Mouse (Mus musculus) intestine, embryonic 14.5 days (tissue): ENCODE data around the gene Med20. TPM values are rescaled to one million over a fixed set of nuclear protein-coding genes. Genes with fewer than 3 reads are reported as not detected.
"Not testable (repeated sequence)": the region's sequence is repeated elsewhere in the genome, so short reads cannot be mapped to it uniquely, and the experiment has no call there.

Source experiments
- ATAC-seq: fragments of 200-750 bp; cut with Nextera tagmentation; replicated peaks from 2 replicates; pipeline ENCODE4 v1.8.0; 2017; ENCODE audit warnings: low read depth, moderate number of reproducible peaks, moderate TSS enrichment, moderate library complexity; ENCODE audit not compliant: low FRiP score, low TSS enrichment
- DNase-seq: peaks from one replicate; pipeline ENCODE4 v3.0.0-alpha.2; 2018; ENCODE audit warnings: low spot score
- H3K27ac ChIP-seq: fragments of 300-500 bp; sonication (generic); 2 replicates; pipeline ENCODE4 v1.5.1; 2014; ENCODE audit warnings: low read depth, mild to moderate bottlenecking, control low read depth
- H3K27me3 ChIP-seq: fragments of 300-500 bp; sonication (generic); replicated peaks from 2 replicates; pipeline ENCODE4 v1.6.1; 2014; ENCODE audit warnings: low read length, control low read depth; ENCODE audit not compliant: control insufficient read depth, insufficient read depth
- H3K36me3 ChIP-seq: fragments of 300-500 bp; sonication (generic); 2 replicates; pipeline ENCODE4 v1.6.1; 2014; ENCODE audit warnings: low read length, control low read depth; ENCODE audit not compliant: control insufficient read depth, insufficient read depth
- H3K4me1 ChIP-seq: fragments of 300-500 bp; sonication (generic); replicated peaks from 2 replicates; pipeline ENCODE4 v1.6.1; 2014; ENCODE audit warnings: low read length, control low read depth, mixed read lengths; ENCODE audit not compliant: control insufficient read depth, insufficient read depth
- H3K4me2 ChIP-seq: fragments of 300-500 bp; sonication (generic); 2 replicates; pipeline ENCODE4 v1.6.1; 2014; ENCODE audit warnings: low read length
- H3K4me3 ChIP-seq: fragments of 300-500 bp; sonication (generic); 2 replicates; pipeline ENCODE4 v1.5.1; 2014; ENCODE audit warnings: low read depth, low read length, control low read depth, mixed read lengths
- H3K9ac ChIP-seq: fragments of 300-500 bp; sonication (generic); 2 replicates; pipeline ENCODE4 v1.6.1; 2014; ENCODE audit warnings: mild to moderate bottlenecking, low read length
- H3K9me3 ChIP-seq: fragments of 300-500 bp; sonication (generic); 2 replicates; pipeline ENCODE4 v1.6.1; 2016; ENCODE audit warnings: low read length, control low read depth; ENCODE audit not compliant: control insufficient read depth
- WGBS: fragments of 180-500 bp; shearing (Covaris S2); extraction: QIAGEN DNeasy Blood & Tissue Kit; methylation state at CpG from one replicate; pipeline ENCODE4 v1.1.7; 2014; 5-methylcytosine and 5-hydroxymethylcytosine counted together
- polyA plus RNA-seq: library from polyadenylated mRNA; unstranded; fragments of >200 nt; fragmentation: Nextera tagmentation; extraction: Ambion mirVana; gene quantifications from 2 replicates; pipeline ENCODE4 v1.2.1, GENCODE M21; 2014

Med20 gene
- polyA plus RNA-seq, 1 experiment from 2014 or later, result 45.2 TPM

- no peak overlapping the region for H3K27ac ChIP-seq
- DNase-seq (no peak), ATAC-seq (no peak)
- peaks cover 19% of the 10 kb centered on the region for H3K4me1 ChIP-seq
- H3K9ac ChIP-seq, result no peak overlapping the region
- peaks cover 42% of the 10 kb centered on the region for H3K36me3 ChIP-seq
- 89% methylated on average over 1 of the region's 1 CpGs for WGBS
- no peak overlapping the region for H3K4me2 ChIP-seq
- no peaks in the 10 kb centered on the region for H3K27me3 ChIP-seq
- H3K9me3 ChIP-seq, result no peaks in the 10 kb centered on the region
- H3K4me3 ChIP-seq, result no peak overlapping the region
These were observed 2.6 kb downstream of the Med20 start for GRCm38 (mm10) chr17:47614018-47614417.

DNA sequence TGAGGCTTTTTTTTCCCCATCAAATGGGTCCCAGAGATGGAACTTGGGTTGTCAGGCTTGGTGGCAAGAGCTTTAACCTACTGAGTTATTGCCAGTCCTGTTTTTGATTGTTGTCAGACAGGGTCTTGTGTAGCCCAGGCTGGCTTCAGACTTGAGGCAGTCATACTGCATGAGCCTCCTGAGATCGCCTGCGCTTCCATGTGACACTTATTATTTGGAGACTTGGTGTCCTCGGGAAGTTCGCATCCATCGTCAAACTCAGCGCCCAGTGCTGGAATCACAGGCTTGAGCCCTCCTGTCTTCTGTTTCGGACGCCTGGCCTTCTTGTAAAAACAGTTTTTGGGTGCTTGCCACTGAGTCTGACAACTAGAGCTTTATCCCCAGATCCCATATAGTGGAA, 4.7 kb downstream of the Med20 start:
- H3K9ac ChIP-seq, result no peak overlapping the region
- peaks cover 9% of the 10 kb centered on the region for H3K4me1 ChIP-seq
- H3K27ac ChIP-seq, result no peak overlapping the region
- H3K9me3 ChIP-seq, result no peaks in the 10 kb centered on the region
- peaks cover 62% of the 10 kb centered on the region for H3K36me3 ChIP-seq
- 93% methylated on average over 8 of the region's 8 CpGs for WGBS
- no peak overlapping the region for H3K4me3 ChIP-seq
- ATAC-seq (no peak), DNase-seq (no peak)
- no peak overlapping the region for H3K4me2 ChIP-seq
- H3K27me3 ChIP-seq, result no peaks in the 10 kb centered on the region

GRCm38 (mm10) chr17:47616652-47617051, 5.3 kb downstream of the Med20 start:
- DNase-seq (no peak), ATAC-seq (no peak)
- peaks cover 66% of the 10 kb centered on the region for H3K36me3 ChIP-seq

GRCm38 (mm10) chr17:47617605-47618307, 6.4 kb downstream of the Med20 start:
- no peak overlapping the region for H3K9ac ChIP-seq
- H3K27me3 ChIP-seq, result no peaks in the 10 kb centered on the region
- ATAC-seq, result no peak
- H3K4me1 ChIP-seq, result peaks cover under 1% of the 10 kb centered on the region; the same call in 1 of the 2 replicates
- no peak overlapping the region for H3K27ac ChIP-seq
- H3K9me3 ChIP-seq, result no peaks in the 10 kb centered on the region
- no peak overlapping the region for H3K4me2 ChIP-seq
- WGBS, result 93% methylated on average over 9 of the region's 9 CpGs
- DNase-seq, result no peak
- H3K36me3 ChIP-seq, result peaks cover 77% of the 10 kb centered on the region
- no peak overlapping the region for H3K4me3 ChIP-seq

More at GRCm38 (mm10) chr17:47616652-47617051, 5.3 kb downstream of the Med20 start:
- Histone ChIP-seq H3K4me3 (no peak overlapping the region), H3K4me1 (peaks cover 9% of the 10 kb centered on the region), H3K9ac (no peak overlapping the region), H3K27me3 (no peaks in the 10 kb centered on the region), H3K9me3 (no peaks in the 10 kb centered on the region), H3K27ac (no peak overlapping the region), H3K4me2 (no peak overlapping the region)
- WGBS, result 91% methylated on average over 4 of the region's 4 CpGs

DNA sequence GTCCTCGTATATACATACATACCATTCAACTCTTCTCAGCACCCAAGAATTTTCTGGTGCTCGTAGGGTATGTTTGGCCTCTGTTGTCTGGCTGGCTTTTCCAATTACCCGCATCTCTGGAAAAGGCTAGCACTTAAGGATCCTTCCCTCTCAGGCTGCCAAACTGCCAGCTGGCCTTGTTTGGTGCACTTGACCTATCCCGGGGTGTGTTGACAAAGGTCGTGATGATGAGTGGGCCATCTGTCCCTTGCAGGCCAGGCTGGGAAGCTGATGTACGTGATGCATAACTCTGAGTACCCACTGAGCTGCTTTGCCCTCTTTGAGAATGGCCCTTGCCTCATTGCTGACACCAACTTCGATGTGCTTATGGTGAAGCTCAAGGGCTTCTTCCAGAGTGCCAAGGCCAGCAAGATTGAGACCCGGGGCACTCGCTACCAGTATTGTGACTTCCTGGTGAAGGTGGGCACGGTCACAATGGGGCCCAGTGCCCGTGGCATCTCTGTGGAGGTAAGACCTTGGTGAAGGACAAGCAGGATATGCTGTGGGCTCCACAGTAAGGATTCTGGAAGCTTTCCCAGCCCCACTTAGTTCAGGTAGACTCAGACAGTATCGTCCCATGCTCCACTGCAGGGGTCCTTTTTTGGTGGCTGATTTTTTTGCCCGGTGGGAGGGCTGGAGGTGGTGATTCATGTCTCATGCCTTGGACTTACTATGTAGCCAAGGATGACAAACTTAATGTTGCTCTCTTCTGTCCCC, 7.4 kb downstream of the Med20 start:
- Histone ChIP-seq H3K27me3 (no peaks in the 10 kb centered on the region), H3K4me1 (no peaks in the 10 kb centered on the region), H3K4me2 (no peak overlapping the region), H3K4me3 (no peak overlapping the region), H3K9ac (no peak overlapping the region), H3K9me3 (no peaks in the 10 kb centered on the region), H3K36me3 (peaks cover 86% of the 10 kb centered on the region), H3K27ac (no peak overlapping the region)
- 91% methylated on average over 13 of the region's 13 CpGs for WGBS
- ATAC-seq, result no peak
- no peak for DNase-seq

GRCm38 (mm10) chr17:47622912-47623554, 11.7 kb downstream of the Med20 start:
- 96% methylated on average over 14 of the region's 14 CpGs for WGBS
- no peaks in the 10 kb centered on the region for H3K27me3 ChIP-seq
- DNase-seq, result no peak
- H3K27ac ChIP-seq, result no peak overlapping the region
- H3K4me3 ChIP-seq, result no peak overlapping the region
- no peak overlapping the region for H3K9ac ChIP-seq
- no peaks in the 10 kb centered on the region for H3K9me3 ChIP-seq
- peaks cover 82% of the 10 kb centered on the region for H3K36me3 ChIP-seq
- no peak overlapping the region for H3K4me2 ChIP-seq
- no peak for ATAC-seq
- no peaks in the 10 kb centered on the region for H3K4me1 ChIP-seq

DNA sequence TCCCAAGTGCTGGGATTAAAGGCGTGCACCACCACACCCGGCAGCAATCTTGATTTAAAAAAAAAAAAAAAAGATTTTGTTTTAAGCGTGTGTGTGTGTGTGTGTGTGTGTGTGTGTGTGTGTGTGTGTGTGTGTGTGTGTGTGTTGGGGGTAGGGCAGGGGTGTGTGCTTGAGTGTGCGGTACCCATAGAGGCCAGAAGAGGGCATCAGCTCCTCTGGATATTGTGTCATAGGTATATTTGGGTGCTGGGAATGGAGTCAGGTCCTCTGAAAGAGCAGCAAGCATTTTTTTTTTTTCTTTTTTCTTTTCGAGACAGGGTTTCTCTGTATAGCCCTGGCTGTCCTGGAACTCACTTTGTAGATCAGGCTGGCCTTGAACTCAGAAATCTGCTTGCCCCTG, 13.2 kb downstream of the Med20 start:
- 100% methylated on average over 4 of the region's 5 CpGs for WGBS
- H3K4me1 ChIP-seq, H3K27ac ChIP-seq, H3K27me3 ChIP-seq, H3K4me3 ChIP-seq, H3K9me3 ChIP-seq, DNase-seq, H3K4me2 ChIP-seq, H3K9ac ChIP-seq, ATAC-seq: not testable (repeated sequence)
- peaks cover 67% of the 10 kb centered on the region for H3K36me3 ChIP-seq

DNA sequence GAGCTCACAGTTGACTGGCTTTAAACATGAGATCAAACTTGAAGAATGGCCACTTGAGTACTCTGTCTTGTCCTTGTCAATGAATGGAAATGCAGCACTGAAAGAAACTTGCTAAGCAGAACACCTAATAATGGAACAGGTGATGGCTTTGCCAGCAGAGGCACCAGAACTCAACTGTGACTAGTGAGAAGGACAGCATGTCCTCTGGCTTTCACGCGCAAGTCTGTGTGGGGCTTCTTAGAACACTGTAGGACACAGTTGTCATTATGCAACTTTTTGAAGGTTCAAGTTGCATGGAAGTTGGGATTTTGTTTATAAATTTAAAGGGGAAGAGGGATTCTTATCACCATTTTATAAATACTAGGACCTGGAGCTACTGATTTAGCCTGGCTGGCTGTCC, 13.7 kb downstream of the Med20 start:
- Histone ChIP-seq H3K9me3 (no peaks in the 10 kb centered on the region), H3K27me3 (no peaks in the 10 kb centered on the region), H3K27ac (no peak overlapping the region), H3K9ac (no peak overlapping the region), H3K4me1 (peaks cover 4% of the 10 kb centered on the region), H3K4me3 (no peak overlapping the region), H3K4me2 (no peak overlapping the region), H3K36me3 (peaks cover 61% of the 10 kb centered on the region)
- DNase-seq, result no peak
- no peak for ATAC-seq
- WGBS, result 98% methylated on average over 2 of the region's 2 CpGs
